Mouse (Mus musculus): ENCODE results near the gene Fancd2os. TPM values are rescaled to one million over a fixed set of nuclear protein-coding genes. Genes with fewer than 3 reads are reported as not detected.

The Fancd2os gene
- not detected for polyA plus RNA-seq (2015; fragmentation: Illumina TruSeq; extraction: RNeasy Lipid Tissue Mini Kit (QIAGEN cat#74804); ENCODE audit: insufficient read depth, low replicate concordance)

GRCm38 (mm10) chr6:113600543-113601139 lies at the start of gene Fancd2os:
TSS of gene Fancd2os (minus strand) at chr6:113600715.

GRCm38 (mm10) chr6:113638302-113639040 lies 38.0 kb upstream of the Fancd2os start, which contains the start of gene Irak2:
TSS of gene Irak2 (plus strand) at chr6:113638467.

GRCm38 (mm10) chr6:113623941-113624751 lies 23.6 kb upstream of the Fancd2os start, which contains the start of gene Vhl:
TSS of gene Vhl (plus strand) at chr6:113623959.

GRCm38 (mm10) chr6:113604432-113605223 lies 4.1 kb upstream of the Fancd2os start, which contains the start of gene Brk1:
TSS of gene Brk1 (plus strand) at chr6:113604772.

Other genes starting within 250 kb of the Fancd2os start
- 7.6 TPM for gene Tada3, start 222.8 kb downstream of the Fancd2os start, polyA plus RNA-seq (2015; fragmentation: Illumina TruSeq; extraction: RNeasy Lipid Tissue Mini Kit (QIAGEN cat#74804); ENCODE audit: insufficient read depth, low replicate concordance)
- 323 TPM for gene Arpc4, start 222.6 kb downstream of the Fancd2os start, polyA plus RNA-seq (2015; fragmentation: Illumina TruSeq; extraction: RNeasy Lipid Tissue Mini Kit (QIAGEN cat#74804); ENCODE audit: insufficient read depth, low replicate concordance)
- 14.6 TPM for gene Ttll3, start 211.5 kb downstream of the Fancd2os start, polyA plus RNA-seq (2015; fragmentation: Illumina TruSeq; extraction: RNeasy Lipid Tissue Mini Kit (QIAGEN cat#74804); ENCODE audit: insufficient read depth, low replicate concordance)
- gene Rpusd3, start 181.4 kb downstream of the Fancd2os start, polyA plus RNA-seq (2015; fragmentation: Illumina TruSeq; extraction: RNeasy Lipid Tissue Mini Kit (QIAGEN cat#74804); ENCODE audit: insufficient read depth, low replicate concordance), result 3.2 TPM
- 1.0 TPM for gene Cidec, start 165.0 kb downstream of the Fancd2os start, polyA plus RNA-seq (2015; fragmentation: Illumina TruSeq; extraction: RNeasy Lipid Tissue Mini Kit (QIAGEN cat#74804); ENCODE audit: insufficient read depth, low replicate concordance)
- 36.6 TPM for gene Jagn1, start 158.1 kb downstream of the Fancd2os start, polyA plus RNA-seq (2015; fragmentation: Illumina TruSeq; extraction: RNeasy Lipid Tissue Mini Kit (QIAGEN cat#74804); ENCODE audit: insufficient read depth, low replicate concordance)
- 0.30 TPM for gene Il17re, start 142.2 kb downstream of the Fancd2os start, polyA plus RNA-seq (2015; fragmentation: Illumina TruSeq; extraction: RNeasy Lipid Tissue Mini Kit (QIAGEN cat#74804); ENCODE audit: insufficient read depth, low replicate concordance)
- gene Il17rc, start 129.3 kb downstream of the Fancd2os start, polyA plus RNA-seq (2015; fragmentation: Illumina TruSeq; extraction: RNeasy Lipid Tissue Mini Kit (QIAGEN cat#74804); ENCODE audit: insufficient read depth, low replicate concordance), result 1.5 TPM
- 8.4 TPM for gene Creld1, start 117.4 kb downstream of the Fancd2os start, polyA plus RNA-seq (2015; fragmentation: Illumina TruSeq; extraction: RNeasy Lipid Tissue Mini Kit (QIAGEN cat#74804); ENCODE audit: insufficient read depth, low replicate concordance)
- not detected for gene Prrt3, start 98.8 kb downstream of the Fancd2os start, polyA plus RNA-seq (2015; fragmentation: Illumina TruSeq; extraction: RNeasy Lipid Tissue Mini Kit (QIAGEN cat#74804); ENCODE audit: insufficient read depth, low replicate concordance)
- gene Emc3, start 69.1 kb downstream of the Fancd2os start, polyA plus RNA-seq (2015; fragmentation: Illumina TruSeq; extraction: RNeasy Lipid Tissue Mini Kit (QIAGEN cat#74804); ENCODE audit: insufficient read depth, low replicate concordance), result 72.2 TPM
- gene Fancd2, start 69.0 kb downstream of the Fancd2os start, polyA plus RNA-seq (2015; fragmentation: Illumina TruSeq; extraction: RNeasy Lipid Tissue Mini Kit (QIAGEN cat#74804); ENCODE audit: insufficient read depth, low replicate concordance), result 7.1 TPM
- gene Brk1, start 4.1 kb upstream of the Fancd2os start, polyA plus RNA-seq (2015; fragmentation: Illumina TruSeq; extraction: RNeasy Lipid Tissue Mini Kit (QIAGEN cat#74804); ENCODE audit: insufficient read depth, low replicate concordance), result 231 TPM
- gene Vhl, start 23.2 kb upstream of the Fancd2os start, polyA plus RNA-seq (2015; fragmentation: Illumina TruSeq; extraction: RNeasy Lipid Tissue Mini Kit (QIAGEN cat#74804); ENCODE audit: insufficient read depth, low replicate concordance), result 31.5 TPM
- 46.2 TPM for gene Irak2, start 37.8 kb upstream of the Fancd2os start, polyA plus RNA-seq (2015; fragmentation: Illumina TruSeq; extraction: RNeasy Lipid Tissue Mini Kit (QIAGEN cat#74804); ENCODE audit: insufficient read depth, low replicate concordance)
- gene Tatdn2, start 96.3 kb upstream of the Fancd2os start, polyA plus RNA-seq (2015; fragmentation: Illumina TruSeq; extraction: RNeasy Lipid Tissue Mini Kit (QIAGEN cat#74804); ENCODE audit: insufficient read depth, low replicate concordance), result 67.1 TPM
- not detected for gene Ghrl, start 119.2 kb upstream of the Fancd2os start, polyA plus RNA-seq (2015; fragmentation: Illumina TruSeq; extraction: RNeasy Lipid Tissue Mini Kit (QIAGEN cat#74804); ENCODE audit: insufficient read depth, low replicate concordance)
- gene Sec13, start 140.0 kb upstream of the Fancd2os start, polyA plus RNA-seq (2015; fragmentation: Illumina TruSeq; extraction: RNeasy Lipid Tissue Mini Kit (QIAGEN cat#74804); ENCODE audit: insufficient read depth, low replicate concordance), result 94.0 TPM

Data from spleen, adult 10 weeks (tissue).